Mouse (Mus musculus) heart, adult 2 months (tissue): Measurements from ENCODE around the gene Neurl1b.

Experiments used
- CTCF ChIP-seq: fragments of 200-600 bp; IDR thresholded peaks from 2 replicates; pipeline ENCODE4 v1.8.1; 2022; ENCODE audit warnings: antibody characterized with exemption, mild to moderate bottlenecking, moderate library complexity
- POLR2A ChIP-seq: fragments of 200-500 bp; IDR thresholded peaks from 2 replicates; pipeline ENCODE4 v1.6.1; 2011; ENCODE audit warnings: mild to moderate bottlenecking, low read depth, low read length, control low read depth; ENCODE audit not compliant: insufficient read depth

- TF ChIP-seq POLR2A (no peak), CTCF (no peak)
These were observed 7.8 kb downstream of the Neurl1b start for GRCm38 (mm10) chr17:26422390-26422789.
